Mouse (Mus musculus): ENCODE data around the gene Edar. TPM values are rescaled to one million over a fixed set of nuclear protein-coding genes. Genes with fewer than 3 reads are reported as not detected.
"Not testable (repeated sequence)": the region's sequence is repeated elsewhere in the genome, so short reads cannot be mapped to it uniquely, and the experiment has no call there.

The Edar gene
- under 1 TPM; 0.32 to 0.60 TPM for total RNA-seq (2021)

- intact Hi-C loops (cut with DNase I): no loop called here
- DNase-seq (ENCODE audit: low spot score in 2 of 2): peak; percentile 61 to 68
Measured at GRCm38 (mm10) chr10:58675533-58675932, at the start of gene Edar. Gene Edar, minus strand, starts transcription at chr10:58675654.

DNA sequence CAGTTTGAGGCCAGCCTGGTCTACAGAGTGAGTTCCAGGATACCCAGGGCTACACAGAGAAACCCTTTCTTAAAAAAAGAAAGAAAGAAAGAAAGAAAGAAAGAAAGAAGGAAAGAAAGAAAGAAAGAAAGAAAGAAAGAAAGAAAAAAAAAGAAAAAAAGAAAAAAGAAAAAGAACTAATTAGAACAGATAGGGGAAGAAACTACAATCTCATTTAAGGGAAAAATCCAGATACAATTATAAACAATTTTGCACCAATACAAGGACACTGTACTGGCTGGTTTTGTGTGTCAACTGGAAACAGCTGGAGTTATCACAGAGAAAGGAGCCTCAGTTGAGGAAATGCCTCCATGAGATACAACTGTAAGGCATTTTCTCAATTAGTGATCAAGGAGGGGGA is 42.7 kb upstream of the Edar start, which contains the start of gene Gm17542:
Gm17542 (minus strand) TSS at position 101 of the 400 bp plus-strand sequence.
- DNase-seq (ENCODE audit: low spot score in 2 of 2); intact Hi-C loops (cut with DNase I): not testable (repeated sequence)

DNA sequence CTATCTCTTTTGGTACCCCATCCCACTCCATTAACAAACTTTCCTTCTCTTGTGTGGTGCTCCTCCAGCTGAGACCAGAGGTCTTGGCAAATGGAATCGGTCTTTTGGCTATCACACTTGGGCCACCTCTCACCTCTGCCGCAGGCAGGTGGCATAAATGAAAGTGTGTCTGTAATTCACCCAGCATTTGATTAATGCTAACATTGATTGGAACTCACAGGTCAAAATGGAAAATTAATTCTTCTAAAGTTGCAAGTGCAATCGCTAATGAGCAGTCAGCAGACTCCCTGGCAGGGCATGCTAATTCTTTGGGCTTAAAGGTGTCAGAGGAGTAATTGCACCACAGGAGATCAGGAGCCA is 39.3 kb upstream of the Edar start:
- no peak for DNase-seq (ENCODE audit: low spot score in 2 of 2)
- intact Hi-C loops (cut with DNase I): no loop called here

DNA sequence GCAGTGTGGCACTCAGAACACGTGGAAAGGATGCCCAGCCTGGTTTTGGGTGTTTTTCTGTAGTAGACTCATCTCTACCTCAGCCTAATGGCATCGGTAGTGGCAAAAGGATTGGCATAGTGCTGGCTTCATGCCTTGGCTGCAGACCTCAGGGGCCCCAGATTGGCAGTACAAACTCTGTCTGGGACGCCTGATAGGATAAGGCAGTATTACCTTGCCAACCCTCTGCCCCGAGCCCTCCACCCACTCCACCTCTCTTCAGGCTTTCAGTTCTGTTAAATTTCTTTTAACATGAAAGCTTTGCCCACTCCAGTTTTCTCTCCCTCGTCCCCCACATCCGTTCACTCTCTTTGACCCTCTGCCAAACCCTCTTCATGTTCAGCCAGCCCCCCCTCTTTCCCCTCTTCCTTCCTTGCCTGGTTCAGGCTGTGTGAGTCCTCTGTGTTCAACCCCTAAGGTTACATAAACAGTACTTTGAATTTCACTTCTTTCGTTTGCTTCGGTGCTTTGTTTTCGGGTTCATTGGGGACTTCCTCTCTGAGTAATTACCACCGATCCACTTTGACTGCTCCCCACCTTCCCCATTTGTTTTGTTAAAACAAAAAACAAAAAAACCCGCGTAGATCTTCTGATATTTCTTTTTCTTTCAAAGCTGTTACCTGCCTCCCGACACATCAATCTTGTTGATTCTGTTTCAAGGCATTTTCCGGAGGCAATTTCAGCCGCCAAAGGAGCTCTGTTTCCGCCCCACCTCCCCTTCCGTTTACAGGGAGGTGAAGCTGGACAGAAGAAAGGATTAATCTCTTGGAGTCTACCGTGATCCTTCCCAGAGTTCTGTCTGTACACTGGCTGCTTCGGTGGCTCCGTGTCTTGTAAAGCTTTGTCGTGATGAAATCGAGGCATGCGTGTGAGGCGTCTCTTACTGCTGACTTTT is 38.7 kb upstream of the Edar start:
- no peak for DNase-seq (ENCODE audit: low spot score in 2 of 2)
- intact Hi-C loops (cut with DNase I): no loop called here

DNA sequence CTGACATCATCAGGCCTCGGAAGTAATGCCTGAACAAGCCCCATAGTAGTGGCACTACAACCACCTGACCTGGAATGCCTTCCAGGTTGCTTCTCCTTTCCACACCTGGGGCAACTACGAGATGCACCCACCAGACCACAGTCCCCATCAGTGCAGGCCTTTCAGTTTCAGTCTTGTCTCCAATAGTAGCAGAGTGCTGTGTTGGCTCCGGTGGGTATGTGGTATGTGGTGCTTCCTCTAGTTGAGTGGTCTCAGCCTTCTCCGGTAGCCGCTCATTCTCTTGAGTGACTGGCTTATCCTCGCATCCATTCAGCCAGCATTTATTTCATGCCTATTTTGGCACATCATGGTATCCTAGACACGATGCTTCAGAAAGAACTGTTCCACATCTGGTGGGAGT is 37.8 kb upstream of the Edar start:
- intact Hi-C loops (cut with DNase I): no loop called here
- DNase-seq (ENCODE audit: low spot score in 2 of 2): no peak

GRCm38 (mm10) chr10:58709021-58709420 is 33.6 kb upstream of the Edar start:
- DNase-seq (ENCODE audit: low spot score in 2 of 2): no peak
- intact Hi-C loops (cut with DNase I): no loop called here

DNA sequence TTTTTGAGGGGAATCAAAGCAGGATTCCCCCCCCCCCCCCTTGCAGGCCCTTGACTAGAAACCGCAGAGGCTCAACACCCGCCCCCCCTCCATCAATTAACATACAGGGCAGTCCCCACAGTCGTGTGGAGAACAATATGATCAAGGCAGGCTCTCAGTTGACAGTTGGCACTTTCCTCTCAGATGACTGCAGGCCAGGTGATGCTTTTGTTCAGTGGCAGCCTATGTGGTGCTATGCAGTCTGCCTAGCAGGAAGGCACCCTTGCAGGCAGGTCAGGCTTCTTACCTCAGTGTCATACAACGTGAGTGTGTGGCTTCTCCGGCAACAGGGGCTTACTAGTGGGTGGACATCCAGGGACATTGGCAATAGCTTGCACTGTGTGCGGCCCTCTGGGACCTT is 25.1 kb upstream of the Edar start:
- intact Hi-C loops (cut with DNase I): no loop called here
- no peak for DNase-seq (ENCODE audit: low spot score in 2 of 2)

DNA sequence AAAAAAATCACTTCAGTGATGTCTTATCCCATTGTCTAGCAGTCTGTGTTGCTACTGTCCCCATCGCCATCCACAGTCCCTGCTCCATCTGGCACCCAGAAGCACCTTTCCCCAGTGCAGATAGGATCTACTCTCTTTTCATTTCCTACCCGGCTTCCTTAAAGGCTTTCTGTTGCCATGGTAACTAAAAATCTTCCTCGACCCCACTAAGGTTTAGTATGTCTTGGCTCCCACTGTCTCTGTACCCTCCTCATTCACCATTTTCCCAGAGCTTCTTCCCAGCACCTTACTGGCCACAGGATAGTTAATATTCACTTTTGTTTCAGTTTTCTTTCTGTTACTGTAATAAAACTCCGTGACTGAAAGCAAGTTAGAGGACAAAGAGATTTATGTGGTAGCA is 24.7 kb upstream of the Edar start:
- intact Hi-C loops (cut with DNase I): no loop called here
- DNase-seq (ENCODE audit: low spot score in 2 of 2): no peak

- DNase-seq (ENCODE audit: low spot score in 2 of 2): peak in 1 of 2 experiments; percentile 36
- intact Hi-C loops (cut with DNase I): no loop called here
Measured at GRCm38 (mm10) chr10:58698955-58699354, 23.5 kb upstream of the Edar start.

DNA sequence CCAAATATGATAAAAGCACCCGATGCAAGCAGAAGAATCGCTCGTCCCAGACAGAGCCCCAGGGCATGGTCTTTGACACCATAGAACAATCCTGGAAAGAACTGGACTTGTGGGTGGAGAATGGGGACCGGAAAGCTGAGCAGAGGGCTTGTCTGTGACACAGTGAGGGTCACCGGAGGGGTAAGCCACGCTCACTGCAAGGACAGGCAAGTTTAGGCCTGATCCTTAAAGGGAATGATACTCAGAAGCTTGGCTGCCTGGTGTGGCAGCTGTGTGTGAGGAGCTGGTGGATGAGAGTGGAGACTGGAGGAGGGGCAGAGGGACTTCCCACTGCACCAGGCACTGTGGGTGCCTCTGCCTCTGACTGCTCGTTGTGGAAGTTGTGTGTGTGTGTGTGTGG is 15.6 kb upstream of the Edar start:
- intact Hi-C loops (cut with DNase I): no loop called here
- no peak for DNase-seq (ENCODE audit: low spot score in 2 of 2)

- intact Hi-C loops (cut with DNase I): no loop called here
- peak in 1 of 2 experiments; percentile 50 for DNase-seq (ENCODE audit: low spot score in 2 of 2)
Measured at GRCm38 (mm10) chr10:58679298-58679697, 3.8 kb upstream of the Edar start.

GRCm38 (mm10) chr10:58673278-58674061 is 2.0 kb downstream of the Edar start:
- intact Hi-C loops (cut with DNase I): loop anchor here (1.0 to 5.0 kb wide), 2 partner anchors 45 to 116 kb away; no protein-coding TSS in a partner anchor
- peak; percentile 78 to 84 for DNase-seq (ENCODE audit: low spot score in 2 of 2)

DNA sequence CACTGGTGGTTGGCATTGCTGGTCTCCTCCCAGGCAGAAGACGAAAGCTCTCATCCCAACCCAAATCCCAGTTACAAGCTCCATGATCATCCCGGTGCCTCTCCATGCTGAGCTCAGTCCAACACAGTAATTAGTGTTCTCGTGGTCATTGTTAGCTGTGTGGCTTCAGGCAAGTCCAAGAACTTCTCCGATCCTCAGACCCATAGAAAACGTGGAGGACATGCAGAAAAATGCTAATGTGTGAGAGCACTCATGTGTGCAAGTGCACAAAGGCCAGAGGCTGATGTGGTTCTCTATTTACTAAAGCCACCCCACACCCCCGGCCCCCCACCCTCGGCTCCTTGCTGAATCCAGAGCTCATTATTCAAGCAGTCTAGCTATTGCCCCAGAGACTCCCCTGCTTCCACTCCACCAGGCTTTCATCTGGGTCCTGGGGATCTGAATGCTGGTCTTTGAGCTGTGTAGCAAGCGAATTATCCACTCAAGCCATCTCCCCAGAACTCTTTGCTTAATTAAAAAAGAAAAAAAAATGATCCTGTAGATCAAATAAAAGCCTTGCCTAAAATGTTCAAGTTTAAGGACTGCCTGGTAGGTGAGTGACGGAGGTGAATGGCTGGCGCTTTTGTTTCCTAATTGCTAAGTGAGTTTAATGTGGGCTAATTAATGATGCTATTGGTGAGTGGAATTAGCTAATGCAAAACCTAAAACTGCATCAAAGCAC is 2.7 kb downstream of the Edar start:
- no peak for DNase-seq (ENCODE audit: low spot score in 2 of 2)
- intact Hi-C loops (cut with DNase I): loop anchor here (1.0 to 5.0 kb wide), 2 partner anchors 44 to 115 kb away; no protein-coding TSS in a partner anchor

- intact Hi-C loops (cut with DNase I): no loop called here
- DNase-seq (ENCODE audit: low spot score in 2 of 2): no peak
Measured at GRCm38 (mm10) chr10:58663868-58664267, 11.6 kb downstream of the Edar start.

DNA sequence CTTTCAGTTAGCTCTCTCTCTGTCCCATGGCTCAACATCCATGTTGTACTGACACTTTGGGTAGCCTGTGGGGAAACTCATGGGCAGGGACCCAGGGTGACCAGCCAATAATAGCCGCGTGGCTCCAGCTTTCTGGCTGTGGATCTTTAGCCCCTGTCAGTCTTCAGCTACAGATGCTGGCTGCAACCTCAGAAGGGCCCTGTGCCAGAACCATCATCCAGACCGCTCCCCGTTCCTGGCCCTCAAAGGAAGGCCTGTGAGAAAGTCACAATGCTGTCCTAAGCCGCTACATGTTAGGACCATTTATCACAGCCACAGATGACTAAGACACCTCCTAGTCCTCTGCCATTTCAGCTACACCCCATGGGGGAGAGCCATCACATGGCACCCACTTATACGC is 12.0 kb downstream of the Edar start:
- intact Hi-C loops (cut with DNase I): no loop called here
- no peak for DNase-seq (ENCODE audit: low spot score in 2 of 2)

GRCm38 (mm10) chr10:58659268-58659986 is 16.0 kb downstream of the Edar start:
- intact Hi-C loops (cut with DNase I): no loop called here
- no peak for DNase-seq (ENCODE audit: low spot score in 2 of 2)

- intact Hi-C loops (cut with DNase I): no loop called here
- DNase-seq (ENCODE audit: low spot score in 2 of 2): no peak
Measured at GRCm38 (mm10) chr10:58657731-58658130, 17.7 kb downstream of the Edar start.

DNA sequence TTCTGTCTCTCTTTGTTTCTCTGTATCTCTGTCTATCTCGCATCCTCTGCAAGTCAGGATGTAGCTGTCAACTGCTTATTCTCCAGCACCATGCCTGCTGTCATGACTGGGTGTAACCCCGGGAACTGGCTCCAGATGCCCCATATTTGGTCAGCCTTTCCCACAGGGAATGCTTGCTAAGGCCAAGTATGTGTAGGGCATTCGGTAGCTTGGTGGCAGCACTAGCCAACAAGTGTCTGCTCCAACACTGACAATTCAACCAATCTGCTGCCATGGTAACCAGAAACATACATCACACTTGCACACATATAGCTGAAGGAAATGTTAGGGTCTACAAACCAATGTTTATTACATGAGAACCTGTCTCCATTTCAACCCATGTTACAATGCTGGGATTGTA is 21.8 kb downstream of the Edar start:
- no peak for DNase-seq (ENCODE audit: low spot score in 2 of 2)
- intact Hi-C loops (cut with DNase I): no loop called here
